Mouse (Mus musculus): Measurements from ENCODE around the gene Mex3d.

The Mex3d gene

GRCm38 (mm10) chr10:80385811-80386734 is 1.4 kb downstream of the Mex3d start:
- DNase-seq, result peak; percentile 96

GRCm38 (mm10) chr10:80385310-80385709 is 2.1 kb downstream of the Mex3d start:
- peak; percentile 95 for DNase-seq

- no peak for DNase-seq
Observed at GRCm38 (mm10) chr10:80384709-80385108, 2.8 kb downstream of the Mex3d start.

- peak; percentile 91 for DNase-seq
Observed at GRCm38 (mm10) chr10:80384115-80384639, 3.3 kb downstream of the Mex3d start.

GRCm38 (mm10) chr10:80383431-80383830 is 4.0 kb downstream of the Mex3d start:
- DNase-seq, result peak; percentile 89

- DNase-seq, result no peak
Observed at GRCm38 (mm10) chr10:80382641-80383365, 4.7 kb downstream of the Mex3d start.

- no peak for DNase-seq
Observed at GRCm38 (mm10) chr10:80377716-80378115, 9.7 kb downstream of the Mex3d start.

GRCm38 (mm10) chr10:80376160-80376559 is 11.3 kb downstream of the Mex3d start:
- peak; percentile 96 for DNase-seq

- DNase-seq, result no peak
Observed at GRCm38 (mm10) chr10:80374063-80374462, 13.4 kb downstream of the Mex3d start.

- no peak for DNase-seq
Observed at GRCm38 (mm10) chr10:80372706-80373105, 14.8 kb downstream of the Mex3d start.

GRCm38 (mm10) chr10:80371983-80372382 is 15.5 kb downstream of the Mex3d start:
- no peak for DNase-seq

GRCm38 (mm10) chr10:80371411-80371966 is 16.0 kb downstream of the Mex3d start:
- peak; percentile 93 for DNase-seq

GRCm38 (mm10) chr10:80369995-80370747 is 17.3 kb downstream of the Mex3d start:
- DNase-seq, result no peak

GRCm38 (mm10) chr10:80368392-80368791 is 19.1 kb downstream of the Mex3d start:
- no peak for DNase-seq

GRCm38 (mm10) chr10:80367954-80368353 is 19.5 kb downstream of the Mex3d start:
- no peak for DNase-seq

- DNase-seq, result no peak
Observed at GRCm38 (mm10) chr10:80365736-80366135, 21.7 kb downstream of the Mex3d start.

- no peak for DNase-seq
Observed at GRCm38 (mm10) chr10:80363734-80364133, 23.7 kb downstream of the Mex3d start.

- DNase-seq, result no peak
Observed at GRCm38 (mm10) chr10:80357994-80358639, 29.3 kb downstream of the Mex3d start.

GRCm38 (mm10) chr10:80357336-80357735 is 30.1 kb downstream of the Mex3d start:
- DNase-seq, result no peak

GRCm38 (mm10) chr10:80356737-80357136 is 30.7 kb downstream of the Mex3d start:
- no peak for DNase-seq

- DNase-seq, result no peak
Observed at GRCm38 (mm10) chr10:80356001-80356682, 31.3 kb downstream of the Mex3d start, which contains the start of gene Plk5. Gene Plk5 (plus strand): TSS chr10:80356459.
